Comparison of ENCODE assay signal across 8 mouse cellular contexts in the genomic region with DNA sequence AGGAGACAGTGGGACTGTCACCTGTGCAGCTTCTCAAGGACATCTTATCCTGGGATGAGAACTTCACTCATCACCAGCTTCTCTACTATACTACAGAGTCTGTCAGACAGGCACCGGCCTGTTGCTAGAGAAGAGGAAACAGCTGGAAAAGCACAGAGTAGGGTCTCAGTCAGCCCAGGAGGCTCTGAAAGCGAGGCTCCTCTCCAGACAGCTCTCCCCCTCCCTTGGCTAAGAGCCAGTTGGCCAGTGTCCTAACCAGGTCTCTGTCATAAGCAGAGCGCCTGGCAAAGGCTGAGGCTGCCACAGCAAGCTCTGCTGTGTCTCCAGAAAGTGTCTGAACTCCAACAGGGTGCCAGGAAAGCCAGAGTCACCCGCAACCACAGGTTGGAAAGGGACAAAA. TPM values are rescaled to one million over a fixed set of nuclear protein-coding genes. Genes with fewer than 3 reads are reported as not detected.
A peak's percentile ranks its signal among the peaks of the same experiment; 100 is the strongest.
DNase-seq lines count a peak whose midpoint lies in the region; ATAC-seq and TF ChIP-seq lines count a peak whose summit lies in the region.

No protein-coding gene starts in this region.

- H3K4me3 ChIP-seq in heart, embryonic 13.5 days: no peak overlapping the region
- H3K4me3 ChIP-seq in lung, postnatal 0 days (ENCODE audit: low read depth, low read length): no peak overlapping the region
- H3K4me3 ChIP-seq in embryonic facial prominence, embryonic 13.5 days: no peak overlapping the region
- H3K4me3 ChIP-seq in hindbrain, postnatal 0 days (ENCODE audit: low read length): no peak overlapping the region

- H3K27me3 ChIP-seq in heart, embryonic 13.5 days (replicated peaks): no peaks in the 10 kb centered on the region
- no peaks in the 10 kb centered on the region for H3K27me3 ChIP-seq in lung, postnatal 0 days (replicated peaks; ENCODE audit: insufficient read depth, low read length)
- no peaks in the 10 kb centered on the region for H3K27me3 ChIP-seq in embryonic facial prominence, embryonic 13.5 days
- no peaks in the 10 kb centered on the region for H3K27me3 ChIP-seq in hindbrain, postnatal 0 days (ENCODE audit: insufficient read depth, low read length)

- H3K4me2 ChIP-seq in heart, embryonic 13.5 days: no peak overlapping the region
- H3K4me2 ChIP-seq in lung, postnatal 0 days (replicated peaks; ENCODE audit: low read depth, low read length): no peak overlapping the region
- H3K4me2 ChIP-seq in embryonic facial prominence, embryonic 13.5 days: no peak overlapping the region
- no peak overlapping the region for H3K4me2 ChIP-seq in hindbrain, postnatal 0 days (ENCODE audit: low read depth, low read length)

- TF ChIP-seq EP300 in lung, postnatal 0 days (IDR thresholded peaks at IDR 0.05): no peak

- H3K9ac ChIP-seq in heart, embryonic 13.5 days: no peak overlapping the region
- no peak overlapping the region for H3K9ac ChIP-seq in lung, postnatal 0 days (replicated peaks; ENCODE audit: low read depth)
- no peak overlapping the region for H3K9ac ChIP-seq in embryonic facial prominence, embryonic 13.5 days
- H3K9ac ChIP-seq in hindbrain, postnatal 0 days (replicated peaks; ENCODE audit: low read length): no peak overlapping the region

- H3K4me1 ChIP-seq in heart, embryonic 13.5 days: peaks cover 80% of the 10 kb centered on the region
- H3K4me1 ChIP-seq in lung, postnatal 0 days (ENCODE audit: insufficient read depth, low read depth, low read length): peaks cover 15% of the 10 kb centered on the region
- H3K4me1 ChIP-seq in embryonic facial prominence, embryonic 13.5 days: peaks cover 70% of the 10 kb centered on the region
- H3K4me1 ChIP-seq in hindbrain, postnatal 0 days (ENCODE audit: insufficient read depth, low read length): peaks cover 29% of the 10 kb centered on the region

- peak overlapping the region; percentile 60 for H3K27ac ChIP-seq in heart, embryonic 13.5 days (replicated peaks)
- no peak overlapping the region for H3K27ac ChIP-seq in lung, postnatal 0 days (ENCODE audit: low read length)
- H3K27ac ChIP-seq in embryonic facial prominence, embryonic 13.5 days: peak overlapping the region; percentile 34; the same call in 1 of the 2 replicates
- H3K27ac ChIP-seq in hindbrain, postnatal 0 days: peak overlapping the region; percentile 41

- 23% methylated on average over 4 of the region's 4 CpGs for WGBS in heart, embryonic 13.5 days
- WGBS in lung, postnatal 0 days: 48% methylated on average over 4 of the region's 4 CpGs
- WGBS in embryonic facial prominence, embryonic 13.5 days: 49% methylated on average over 4 of the region's 4 CpGs
- 38% methylated on average over 4 of the region's 4 CpGs for WGBS in hindbrain, postnatal 0 days

- no peaks in the 10 kb centered on the region for H3K9me3 ChIP-seq in heart, embryonic 13.5 days
- H3K9me3 ChIP-seq in lung, postnatal 0 days (ENCODE audit: low read length): no peaks in the 10 kb centered on the region
- H3K9me3 ChIP-seq in embryonic facial prominence, embryonic 13.5 days: no peaks in the 10 kb centered on the region
- H3K9me3 ChIP-seq in hindbrain, postnatal 0 days (ENCODE audit: low read length): no peaks in the 10 kb centered on the region

- no peak for DNase-seq in heart, adult 9 months (ENCODE audit: low spot score in 2 of 2)
- DNase-seq in lung, postnatal 10 days: peak; percentile 73
- DNase-seq in lung, postnatal 0 days (ENCODE audit: low spot score): no peak
- DNase-seq in hindbrain, postnatal 0 days (ENCODE audit: low spot score): peak; percentile 87
- DNase-seq in gastrocnemius, postnatal 4 days (ENCODE audit: low spot score in 2 of 2): no peak
- DNase-seq in cerebellum, adult 11-12 months: no peak

- H3K36me3 ChIP-seq in heart, embryonic 13.5 days: no peaks in the 10 kb centered on the region
- no peaks in the 10 kb centered on the region for H3K36me3 ChIP-seq in lung, postnatal 0 days (ENCODE audit: insufficient read depth, low read length)
- peaks cover 7% of the 10 kb centered on the region for H3K36me3 ChIP-seq in embryonic facial prominence, embryonic 13.5 days
- no peaks in the 10 kb centered on the region for H3K36me3 ChIP-seq in hindbrain, postnatal 0 days (ENCODE audit: insufficient read depth, low read length)

- ATAC-seq in heart, embryonic 13.5 days (ENCODE audit: extremely low read depth, insufficient number of reproducible peaks, low FRiP score, low TSS enrichment): peak; percentile 40; the same call in 1 of the 2 replicates
- no peak for ATAC-seq in lung, postnatal 0 days
- ATAC-seq in embryonic facial prominence, embryonic 13.5 days (ENCODE audit: insufficient number of reproducible peaks, insufficient read depth, low FRiP score, low TSS enrichment, low read depth): no peak
- peak; percentile 65 for ATAC-seq in hindbrain, postnatal 0 days

- TF ChIP-seq CTCF in lung, postnatal 0 days (IDR thresholded peaks at IDR 0.05): no peak
- no peak for TF ChIP-seq CTCF in hindbrain, postnatal 0 days (IDR thresholded peaks at IDR 0.05; ENCODE audit: low read depth)

RNA-seq across cellular contexts. Expression of a gene that starts 3.4 kb away (rescaled TPM):
- polyA plus RNA-seq in heart, embryonic 13.5 days (2015; fragmentation: Nextera tagmentation; extraction: Ambion mirVana): 0.15 and 0.27 TPM in 2 replicates
- polyA plus RNA-seq in lung, postnatal 0 days (2015; fragmentation: Nextera tagmentation; extraction: Ambion mirVana): 0.44 and 0.88 TPM in 2 replicates
- 0.58 and 0.74 TPM in 2 replicates for polyA plus RNA-seq in embryonic facial prominence, embryonic 13.5 days (2015; fragmentation: Nextera tagmentation; extraction: Ambion mirVana)
- 0.31 and 1.2 TPM in 2 replicates for total RNA-seq in hindbrain, postnatal 0 days (2014; rRNA removed)
- 0.20 and 0.47 TPM in 2 replicates for polyA plus RNA-seq in hindbrain, postnatal 0 days (2015; fragmentation: Nextera tagmentation; extraction: Ambion mirVana)
- total RNA-seq in gastrocnemius, postnatal 4 days (2021): 1 to 10 TPM; 3.2 to 4.3 TPM

RNA-seq across cellular contexts. Expression of a gene that starts 9.8 kb away (rescaled TPM):
- 61.0 and 63.6 TPM in 2 replicates for polyA plus RNA-seq in heart, embryonic 13.5 days (2015; fragmentation: Nextera tagmentation; extraction: Ambion mirVana)
- 105 and 107 TPM in 2 replicates for polyA plus RNA-seq in lung, postnatal 0 days (2015; fragmentation: Nextera tagmentation; extraction: Ambion mirVana)
- 117 and 132 TPM in 2 replicates for polyA plus RNA-seq in embryonic facial prominence, embryonic 13.5 days (2015; fragmentation: Nextera tagmentation; extraction: Ambion mirVana)
- 164 and 170 TPM in 2 replicates for total RNA-seq in hindbrain, postnatal 0 days (2014; rRNA removed)
- 102 and 118 TPM in 2 replicates for polyA plus RNA-seq in hindbrain, postnatal 0 days (2015; fragmentation: Nextera tagmentation; extraction: Ambion mirVana)
- 100 to 1,000 TPM; 211 to 244 TPM for total RNA-seq in gastrocnemius, postnatal 4 days (2021)

RNA-seq across cellular contexts. Expression of a gene that starts 55.6 kb away (rescaled TPM):
- polyA plus RNA-seq in heart, embryonic 13.5 days (2015; fragmentation: Nextera tagmentation; extraction: Ambion mirVana): 12.8 and 13.4 TPM in 2 replicates
- 10.5 and 11.8 TPM in 2 replicates for polyA plus RNA-seq in lung, postnatal 0 days (2015; fragmentation: Nextera tagmentation; extraction: Ambion mirVana)
- 22.8 and 24.0 TPM in 2 replicates for polyA plus RNA-seq in embryonic facial prominence, embryonic 13.5 days (2015; fragmentation: Nextera tagmentation; extraction: Ambion mirVana)
- total RNA-seq in hindbrain, postnatal 0 days (2014; rRNA removed): 19.7 and 20.6 TPM in 2 replicates
- polyA plus RNA-seq in hindbrain, postnatal 0 days (2015; fragmentation: Nextera tagmentation; extraction: Ambion mirVana): 12.6 and 12.8 TPM in 2 replicates
- total RNA-seq in gastrocnemius, postnatal 4 days (2021): 10 to 100 TPM; 14.8 to 16.6 TPM

RNA-seq across cellular contexts. Expression of a gene that starts 56.2 kb away (rescaled TPM):
- polyA plus RNA-seq in heart, embryonic 13.5 days (2015; fragmentation: Nextera tagmentation; extraction: Ambion mirVana): 7.3 and 8.8 TPM in 2 replicates
- polyA plus RNA-seq in lung, postnatal 0 days (2015; fragmentation: Nextera tagmentation; extraction: Ambion mirVana): 30.8 and 44.3 TPM in 2 replicates
- 5.6 and 6.8 TPM in 2 replicates for polyA plus RNA-seq in embryonic facial prominence, embryonic 13.5 days (2015; fragmentation: Nextera tagmentation; extraction: Ambion mirVana)
- total RNA-seq in hindbrain, postnatal 0 days (2014; rRNA removed): 25.5 and 30.6 TPM in 2 replicates
- 15.4 and 18.5 TPM in 2 replicates for polyA plus RNA-seq in hindbrain, postnatal 0 days (2015; fragmentation: Nextera tagmentation; extraction: Ambion mirVana)
- 10 to 100 TPM; 16.3 to 19.6 TPM for total RNA-seq in gastrocnemius, postnatal 4 days (2021)

Comparison
In these comparisons a context has a peak if more than half of its experiments do, and no peak if none do; other contexts are left out.
1. DNase-seq: peak in lung, postnatal 10 days (single experiment) and hindbrain, postnatal 0 days (single experiment); none in heart, adult 9 months (0 of 2), lung, postnatal 0 days (single experiment), gastrocnemius, postnatal 4 days (0 of 2) and cerebellum, adult 11-12 months (single experiment).
2. ATAC-seq: peak in heart, embryonic 13.5 days (single experiment) and hindbrain, postnatal 0 days (single experiment); none in lung, postnatal 0 days (single experiment) and embryonic facial prominence, embryonic 13.5 days (single experiment).